Mouse (Mus musculus): ENCODE measurements around the gene Slc43a3. TPM values are rescaled to one million over a fixed set of nuclear protein-coding genes. Genes with fewer than 3 reads are reported as not detected.
"Not testable (repeated sequence)": the region's sequence is repeated elsewhere in the genome, so short reads cannot be mapped to it uniquely, and the experiment has no call there.

Slc43a3 gene
- total RNA-seq (2021): under 1 TPM; 0.30 to 0.58 TPM
- long read RNA-seq: 0 reads

GRCm38 (mm10) chr2:84936474-84937429 lies at the start of gene Slc43a3:
TSS of gene Slc43a3 (plus strand) at chr2:84936579.
- DNase-seq (ENCODE audit: low spot score in 2 of 2): no peak

- DNase-seq (ENCODE audit: low spot score in 2 of 2): peak in 1 of 2 experiments; percentile 67
Measured at GRCm38 (mm10) chr2:84886821-84887281, 49.5 kb upstream of the Slc43a3 start.

- DNase-seq (ENCODE audit: low spot score in 2 of 2): peak in 1 of 2 experiments; percentile 83
Measured at GRCm38 (mm10) chr2:84887411-84888271, 48.7 kb upstream of the Slc43a3 start.

GRCm38 (mm10) chr2:84888657-84889315 lies 47.6 kb upstream of the Slc43a3 start:
- peak; percentile 86 to 92 for DNase-seq (ENCODE audit: low spot score in 2 of 2)

GRCm38 (mm10) chr2:84889316-84890044 lies 46.9 kb upstream of the Slc43a3 start:
- DNase-seq (ENCODE audit: low spot score in 2 of 2): no peak

- peak in 1 of 2 experiments; percentile 91 for DNase-seq (ENCODE audit: low spot score in 2 of 2)
Measured at GRCm38 (mm10) chr2:84890045-84890340, 46.4 kb upstream of the Slc43a3 start.

GRCm38 (mm10) chr2:84893359-84893758 lies 43.0 kb upstream of the Slc43a3 start:
- peak in 1 of 2 experiments; percentile 82 for DNase-seq (ENCODE audit: low spot score in 2 of 2)

- DNase-seq (ENCODE audit: low spot score in 2 of 2): no peak
Measured at GRCm38 (mm10) chr2:84895495-84896198, 40.7 kb upstream of the Slc43a3 start.

GRCm38 (mm10) chr2:84896686-84897085 lies 39.7 kb upstream of the Slc43a3 start:
- not testable (repeated sequence) for DNase-seq (ENCODE audit: low spot score in 2 of 2)

- DNase-seq (ENCODE audit: low spot score in 2 of 2): no peak
Measured at GRCm38 (mm10) chr2:84912722-84913121, 23.7 kb upstream of the Slc43a3 start.

- no peak for DNase-seq (ENCODE audit: low spot score in 2 of 2)
Measured at GRCm38 (mm10) chr2:84913881-84914280, 22.5 kb upstream of the Slc43a3 start.

- DNase-seq (ENCODE audit: low spot score in 2 of 2): no peak
Measured at GRCm38 (mm10) chr2:84915330-84915729, 21.0 kb upstream of the Slc43a3 start.

GRCm38 (mm10) chr2:84916548-84917320 lies 19.6 kb upstream of the Slc43a3 start:
- DNase-seq (ENCODE audit: low spot score in 2 of 2): no peak

- no peak for DNase-seq (ENCODE audit: low spot score in 2 of 2)
Measured at GRCm38 (mm10) chr2:84918188-84918587, 18.2 kb upstream of the Slc43a3 start.

- DNase-seq (ENCODE audit: low spot score in 2 of 2): no peak
Measured at GRCm38 (mm10) chr2:84919601-84920108, 16.7 kb upstream of the Slc43a3 start.

- no peak for DNase-seq (ENCODE audit: low spot score in 2 of 2)
Measured at GRCm38 (mm10) chr2:84930186-84930585, 6.2 kb upstream of the Slc43a3 start.

- no peak for DNase-seq (ENCODE audit: low spot score in 2 of 2)
Measured at GRCm38 (mm10) chr2:84933992-84934648, 2.3 kb upstream of the Slc43a3 start.

- no peak for DNase-seq (ENCODE audit: low spot score in 2 of 2)
Measured at GRCm38 (mm10) chr2:84934649-84935007, 1.8 kb upstream of the Slc43a3 start.

All from layer of hippocampus, adult 18-20 months (tissue).